In the genomic region with DNA sequence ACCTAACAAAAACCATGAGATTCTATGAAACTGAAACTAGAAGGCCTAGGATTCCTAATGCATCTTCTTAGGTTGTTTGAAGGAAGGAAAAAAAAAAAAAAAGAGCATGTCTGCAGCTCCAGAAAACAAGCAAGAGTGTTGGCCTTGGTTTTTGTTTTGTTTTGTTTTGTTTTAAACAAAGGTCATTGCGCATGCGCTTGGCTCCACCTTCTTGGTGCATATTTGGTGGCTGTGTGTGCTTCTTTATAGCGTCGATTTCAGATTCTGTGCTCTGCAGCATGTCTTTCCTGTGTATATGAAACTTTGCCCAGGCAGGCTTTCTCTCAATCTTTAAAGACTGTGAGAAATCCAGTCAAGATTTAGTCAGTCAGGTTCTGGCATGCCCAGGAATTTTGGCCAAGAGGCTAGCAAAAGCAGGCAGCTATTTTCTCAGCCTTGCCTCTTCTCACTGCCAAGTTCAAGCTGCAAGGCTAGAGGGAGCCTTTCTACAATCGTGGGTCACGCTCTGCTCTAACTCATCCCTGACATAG, we compare ENCODE assay signal across 21 mouse cellular contexts.
A peak's percentile ranks its signal among the peaks of the same experiment; 100 is the strongest.
DNase-seq lines count a peak whose midpoint lies in the region; ATAC-seq and TF ChIP-seq lines count a peak whose summit lies in the region.
"Had no signal": no experiment of that assay in that cellular context is flagged by ENCODE, and none has a peak within 500 bp of the region (broad histone marks: within the 10 kb centered on the region; RNA-seq: fewer than 3 reads in every experiment).

No protein-coding gene starts in this region.

- H3K4me1 ChIP-seq in embryonic fibroblast, embryonic 13.5 days (ENCODE audit: control insufficient read depth, insufficient read depth, low read length), result 0 out of 2 replicates have a peak, but pooled peaks cover 9% of the 10 kb centered on the region
- peaks cover 20% of the 10 kb centered on the region for H3K4me1 ChIP-seq in limb, embryonic 15.5 days
- H3K4me1 ChIP-seq: hindbrain, embryonic 12.5 days; kidney, embryonic 15.5 days; liver, embryonic 15.5 days; neural tube, embryonic 12.5 days had no signal

- H3K9me3 ChIP-seq in limb, embryonic 15.5 days, result no peaks in the 10 kb centered on the region
- H3K9me3 ChIP-seq: kidney, embryonic 15.5 days; liver, embryonic 15.5 days had no signal

- no peak overlapping the region for H3K4me3 ChIP-seq in embryonic fibroblast, embryonic 13.5 days (ENCODE audit: insufficient read depth, low read length)
- no peak overlapping the region for H3K4me3 ChIP-seq in limb, embryonic 15.5 days
- H3K4me3 ChIP-seq: gastrocnemius, adult 2 months; hindbrain, embryonic 12.5 days; kidney, embryonic 15.5 days; liver, embryonic 15.5 days; neural tube, embryonic 12.5 days had no signal

- H3K4me2 ChIP-seq in limb, embryonic 15.5 days, result no peak overlapping the region
- H3K4me2 ChIP-seq: hindbrain, embryonic 12.5 days; kidney, embryonic 15.5 days; liver, embryonic 15.5 days; neural tube, embryonic 12.5 days had no signal

- TF ChIP-seq CTCF in embryonic fibroblast, embryonic 13.5 days (IDR thresholded peaks at IDR 0.05; ENCODE audit: borderline replicate concordance, insufficient read depth, low read length), result no peak

- no peaks in the 10 kb centered on the region for H3K36me3 ChIP-seq in limb, embryonic 15.5 days
- H3K36me3 ChIP-seq: hindbrain, embryonic 12.5 days; kidney, embryonic 15.5 days; liver, embryonic 15.5 days; neural tube, embryonic 12.5 days had no signal

- peak overlapping the region; percentile 81 for H3K27ac ChIP-seq in embryonic fibroblast, embryonic 13.5 days (ENCODE audit: insufficient read depth, low read length)
- H3K27ac ChIP-seq in limb, embryonic 15.5 days, result peak overlapping the region; percentile 65
- H3K27ac ChIP-seq: gastrocnemius, adult 2 months; hindbrain, embryonic 12.5 days; kidney, embryonic 15.5 days; liver, embryonic 15.5 days; neural tube, embryonic 12.5 days had no signal

- DNase-seq in adrenal gland, postnatal 10 days, result peak; percentile 16
- DNase-seq in adrenal gland, postnatal 4 days (ENCODE audit: low spot score in 2 of 2), result no peak
- DNase-seq in urinary bladder, postnatal 14 days (ENCODE audit: low spot score), result peak; percentile 44
- no peak for DNase-seq in urinary bladder, postnatal 4 days (ENCODE audit: low spot score in 2 of 2)
- no peak for DNase-seq in c-Kit-positive CD71-positive TER-119-positive erythroid progenitor cells, embryonic 14.5 days (ENCODE audit: low spot score)
- no peak for DNase-seq in yolk sac, embryonic 10.5 days (ENCODE audit: low spot score)
- DNase-seq: cerebellum, adult 8-10 months; forebrain, postnatal 0 days; gastrocnemius, adult 2 months; layer of hippocampus, postnatal 36 days; left cerebral cortex, postnatal 4 days; lung, postnatal 10 days; right cerebral cortex, postnatal 25 days had no signal

- no peak for ATAC-seq in limb, embryonic 15.5 days (ENCODE audit: insufficient number of reproducible peaks, low FRiP score, low TSS enrichment, low read depth)
- ATAC-seq: forebrain, postnatal 0 days; inflammation-experienced regulatory T-cells, adult 6 months; midbrain, embryonic 16.5 days had no signal

- 57% methylated on average over 6 of the region's 6 CpGs for WGBS in limb, embryonic 15.5 days

- H3K27me3 ChIP-seq in limb, embryonic 15.5 days, result no peaks in the 10 kb centered on the region
- H3K27me3 ChIP-seq: hindbrain, embryonic 12.5 days; kidney, embryonic 15.5 days; liver, embryonic 15.5 days; neural tube, embryonic 12.5 days had no signal

- no peak overlapping the region for H3K9ac ChIP-seq in limb, embryonic 15.5 days
- H3K9ac ChIP-seq: forebrain, postnatal 0 days; hindbrain, embryonic 12.5 days; kidney, embryonic 15.5 days; liver, embryonic 15.5 days; neural tube, embryonic 12.5 days had no signal

- no peak for TF ChIP-seq POLR2A in embryonic fibroblast, embryonic 13.5 days (IDR thresholded peaks at IDR 0.05; ENCODE audit: low read depth, low read length)

Comparison
In these comparisons a context has a peak if more than half of its experiments do, and no peak if none do; other contexts are left out.
1. DNase-seq: peak in adrenal gland, postnatal 10 days (single experiment) and urinary bladder, postnatal 14 days (single experiment); none in adrenal gland, postnatal 4 days (0 of 2), urinary bladder, postnatal 4 days (0 of 2), c-Kit-positive CD71-positive TER-119-positive erythroid progenitor cells, embryonic 14.5 days (single experiment) and yolk sac, embryonic 10.5 days (single experiment).